Mouse (Mus musculus) stomach, embryonic 14.5 days (tissue): ENCODE data around the gene Agl. TPM values are rescaled to one million over a fixed set of nuclear protein-coding genes. Genes with fewer than 3 reads are reported as not detected.
"Not testable (repeated sequence)": the region's sequence is repeated elsewhere in the genome, so short reads cannot be mapped to it uniquely, and the experiment has no call there.

ENCODE experiments used
- ATAC-seq: fragments of 200-750 bp; cut with Nextera tagmentation; 2 replicates; pipeline ENCODE4 v1.8.0; 2017; ENCODE audit warnings: low read depth, moderate TSS enrichment; ENCODE audit not compliant: insufficient number of reproducible peaks, insufficient read depth, low FRiP score
- H3K27ac ChIP-seq: fragments of 300-500 bp; sonication (generic); 2 replicates; pipeline ENCODE4 v1.5.1; 2014; ENCODE audit warnings: mild to moderate bottlenecking, low read length, moderate library complexity, mixed read lengths
- H3K27me3 ChIP-seq: fragments of 300-500 bp; sonication (generic); 2 replicates; pipeline ENCODE4 v1.6.1; 2014; ENCODE audit warnings: low read length, control low read depth, mixed read lengths; ENCODE audit not compliant: control insufficient read depth, insufficient read depth
- H3K36me3 ChIP-seq: fragments of 300-500 bp; sonication (generic); 2 replicates; pipeline ENCODE4 v1.6.1; 2014; ENCODE audit warnings: mild to moderate bottlenecking, control low read depth, low read length, moderate library complexity, mixed read lengths; ENCODE audit not compliant: control insufficient read depth, insufficient read depth
- H3K4me1 ChIP-seq: fragments of 300-500 bp; sonication (generic); 2 replicates; pipeline ENCODE4 v1.6.1; 2014; ENCODE audit warnings: low read length, control low read depth, mixed read lengths; ENCODE audit not compliant: control insufficient read depth, insufficient read depth
- H3K4me2 ChIP-seq: fragments of 300-500 bp; sonication (generic); replicated peaks from 2 replicates; pipeline ENCODE4 v1.6.1; 2014; ENCODE audit warnings: low read depth, low read length, control low read depth
- H3K4me3 ChIP-seq: fragments of 300-500 bp; sonication (generic); 2 replicates; pipeline ENCODE4 v1.5.1; 2014; ENCODE audit warnings: low read depth, low read length, control low read depth
- H3K9ac ChIP-seq: fragments of 300-500 bp; sonication (generic); replicated peaks from 2 replicates; pipeline ENCODE4 v1.6.1; 2014; ENCODE audit warnings: low read depth, mild to moderate bottlenecking, control low read depth, low read length, moderate library complexity, mixed read lengths
- H3K9me3 ChIP-seq: fragments of 300-500 bp; sonication (generic); 2 replicates; pipeline ENCODE4 v1.6.1; 2016; ENCODE audit warnings: low read depth, low read length, control low read depth; ENCODE audit not compliant: control insufficient read depth
- WGBS: fragments of 180-500 bp; shearing (Covaris S2); extraction: QIAGEN DNeasy Blood & Tissue Kit; methylation state at CpG from one replicate; pipeline ENCODE4 v1.1.7; 2014; 5-methylcytosine and 5-hydroxymethylcytosine counted together
- polyA plus RNA-seq: library from polyadenylated mRNA; unstranded; fragments of >200 nt; fragmentation: Nextera tagmentation; extraction: Ambion mirVana; gene quantifications from 2 replicates; pipeline ENCODE4 v1.2.1, GENCODE M21; 2014

The Agl gene
- polyA plus RNA-seq, 1 experiment from 2014 or later = 18.8 TPM

DNA sequence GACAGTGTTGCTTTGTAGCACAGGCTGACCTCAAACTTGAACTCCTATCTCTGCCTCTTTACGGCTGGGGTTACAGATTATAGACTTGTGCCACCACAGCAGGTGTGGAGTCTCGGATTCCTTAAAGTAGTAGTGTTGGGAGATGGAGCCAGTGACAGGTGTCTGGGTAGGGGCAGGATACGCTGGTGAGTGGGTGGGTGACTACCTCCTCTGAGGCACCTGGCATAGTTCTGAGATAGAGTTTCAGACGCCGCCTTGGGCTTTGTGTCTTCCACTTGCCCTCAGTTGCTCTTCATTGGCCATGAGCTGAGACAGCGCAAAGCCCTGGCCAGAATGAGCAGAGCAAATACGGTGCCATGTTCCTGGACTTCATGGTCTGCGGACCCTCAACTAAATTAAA is 22.1 kb downstream of the Agl start:
- H3K9me3 ChIP-seq = no peaks in the 10 kb centered on the region
- no peak for ATAC-seq
- peaks cover 38% of the 10 kb centered on the region for H3K36me3 ChIP-seq
- no peak overlapping the region for H3K4me3 ChIP-seq
- no peaks in the 10 kb centered on the region for H3K4me1 ChIP-seq
- H3K4me2 ChIP-seq = no peak overlapping the region
- 92% methylated on average over 8 of the region's 8 CpGs for WGBS
- no peaks in the 10 kb centered on the region for H3K27me3 ChIP-seq
- H3K27ac ChIP-seq = no peak overlapping the region
- H3K9ac ChIP-seq = no peak overlapping the region

DNA sequence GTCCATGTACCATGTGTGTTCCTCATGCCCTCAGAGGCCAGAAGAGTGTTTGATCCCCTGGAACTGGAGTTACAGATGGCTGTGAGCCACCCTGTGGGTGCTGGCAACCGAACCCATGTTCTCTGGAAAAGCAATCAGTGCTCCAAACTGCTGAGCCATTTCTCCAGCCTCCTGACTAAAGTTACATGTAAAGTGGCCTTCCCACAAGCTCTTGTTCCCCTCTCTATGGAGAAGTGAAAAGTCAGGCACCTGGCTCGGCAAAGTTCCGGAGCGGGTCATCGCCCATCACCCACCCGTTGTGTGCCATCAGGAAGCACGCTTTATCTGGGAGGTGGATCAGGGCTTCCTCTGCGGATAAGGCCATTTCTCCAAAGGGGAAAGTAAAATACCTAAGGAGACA is 23.2 kb downstream of the Agl start:
- H3K9ac ChIP-seq = no peak overlapping the region
- H3K27me3 ChIP-seq = no peaks in the 10 kb centered on the region
- H3K4me3 ChIP-seq = no peak overlapping the region
- no peaks in the 10 kb centered on the region for H3K9me3 ChIP-seq
- WGBS = 92% methylated on average over 8 of the region's 8 CpGs
- ATAC-seq = no peak
- H3K4me1 ChIP-seq = no peaks in the 10 kb centered on the region
- H3K36me3 ChIP-seq = peaks cover 37% of the 10 kb centered on the region
- H3K27ac ChIP-seq = no peak overlapping the region
- no peak overlapping the region for H3K4me2 ChIP-seq

DNA sequence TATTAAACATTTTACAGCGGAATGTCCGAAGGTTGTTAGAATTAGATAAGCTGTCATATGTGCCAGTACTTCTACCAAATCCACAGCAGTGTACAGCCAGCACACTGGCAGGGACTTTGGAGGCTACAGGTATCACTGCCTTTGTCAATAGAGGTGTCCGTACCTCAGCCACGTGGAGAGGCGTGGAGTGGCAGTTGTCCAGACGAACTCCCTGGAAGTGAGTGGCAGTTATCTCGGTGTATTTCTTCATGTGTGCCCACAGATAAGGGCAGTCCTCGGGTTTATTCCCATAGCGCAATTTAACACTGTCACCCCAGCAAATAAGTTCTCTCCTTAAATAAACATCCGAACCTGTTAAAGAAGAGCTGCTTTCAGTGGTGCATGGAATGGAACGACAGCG is 23.7 kb downstream of the Agl start:
- H3K36me3 ChIP-seq = peaks cover 37% of the 10 kb centered on the region
- no peak overlapping the region for H3K4me3 ChIP-seq
- no peak overlapping the region for H3K27ac ChIP-seq
- H3K9ac ChIP-seq = no peak overlapping the region
- no peaks in the 10 kb centered on the region for H3K9me3 ChIP-seq
- H3K4me1 ChIP-seq = no peaks in the 10 kb centered on the region
- WGBS = 69% methylated on average over 12 of the region's 12 CpGs
- no peak overlapping the region for H3K4me2 ChIP-seq
- H3K27me3 ChIP-seq = no peaks in the 10 kb centered on the region
- ATAC-seq = no peak

DNA sequence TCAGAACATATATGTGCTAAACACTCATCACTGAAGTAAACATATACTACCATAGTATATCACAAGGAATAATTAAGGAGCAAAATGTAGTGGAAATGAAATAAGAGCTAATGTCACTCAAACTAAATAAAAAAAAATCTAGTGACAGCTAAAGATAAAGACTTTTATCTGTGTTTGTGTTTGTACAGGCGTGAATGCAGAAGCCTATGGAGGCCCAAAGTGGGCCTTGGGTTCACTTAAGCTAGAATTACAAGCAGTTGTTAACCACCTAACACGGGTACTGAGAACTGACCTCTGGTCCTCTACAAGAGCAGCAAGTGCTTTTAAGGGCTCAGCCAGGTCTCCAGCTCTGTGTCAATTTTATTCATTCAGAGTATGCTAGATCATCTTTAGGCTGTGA is 31.0 kb downstream of the Agl start:
- Histone ChIP-seq H3K9ac (no peak overlapping the region), H3K27me3 (no peaks in the 10 kb centered on the region), H3K4me3 (no peak overlapping the region), H3K36me3 (peaks cover 32% of the 10 kb centered on the region), H3K9me3 (no peaks in the 10 kb centered on the region), H3K4me1 (no peaks in the 10 kb centered on the region), H3K27ac (no peak overlapping the region), H3K4me2 (no peak overlapping the region)
- WGBS = 71% methylated on average over 2 of the region's 2 CpGs
- ATAC-seq = no peak

GRCm38 (mm10) chr3:116773836-116774235 is 34.1 kb downstream of the Agl start:
- Histone ChIP-seq H3K36me3 (peaks cover 36% of the 10 kb centered on the region), H3K9ac (no peak overlapping the region), H3K27me3 (no peaks in the 10 kb centered on the region), H3K27ac (no peak overlapping the region), H3K4me2 (no peak overlapping the region), H3K4me1 (no peaks in the 10 kb centered on the region), H3K9me3 (no peaks in the 10 kb centered on the region), H3K4me3 (no peak overlapping the region)
- WGBS = 86% methylated on average over 12 of the region's 12 CpGs
- 0 out of 2 replicates have a peak, but pooled peaks have one; percentile 14 for ATAC-seq

DNA sequence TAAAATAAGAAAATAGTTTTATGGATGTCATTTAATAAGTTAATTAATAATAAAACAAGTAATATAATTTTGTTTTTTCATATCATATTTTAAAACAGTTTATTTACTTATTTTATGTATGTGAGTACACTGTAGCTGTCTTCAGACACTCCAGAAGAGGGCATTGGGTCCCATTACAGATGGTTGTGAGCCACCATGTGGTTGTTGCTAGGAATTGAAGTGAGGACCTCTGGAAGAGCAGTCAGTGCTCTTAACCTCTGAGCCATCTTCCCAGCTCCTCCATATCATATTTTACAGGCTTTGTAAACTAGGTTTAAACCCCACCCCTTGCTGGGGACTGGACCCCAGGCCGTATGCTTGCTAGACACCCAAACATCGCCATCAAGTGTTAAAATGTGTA is 36.4 kb downstream of the Agl start:
- no peaks in the 10 kb centered on the region for H3K9me3 ChIP-seq
- no peaks in the 10 kb centered on the region for H3K4me1 ChIP-seq
- no peak overlapping the region for H3K4me3 ChIP-seq
- no peak for ATAC-seq
- no peaks in the 10 kb centered on the region for H3K27me3 ChIP-seq
- WGBS = 80% methylated on average over 2 of the region's 2 CpGs
- H3K9ac ChIP-seq = no peak overlapping the region
- no peak overlapping the region for H3K4me2 ChIP-seq
- peaks cover 38% of the 10 kb centered on the region for H3K36me3 ChIP-seq
- H3K27ac ChIP-seq = no peak overlapping the region

GRCm38 (mm10) chr3:116766963-116767362 is 41.0 kb downstream of the Agl start:
- 89% methylated on average over 7 of the region's 7 CpGs for WGBS
- ATAC-seq, H3K9me3 ChIP-seq, H3K9ac ChIP-seq, H3K4me3 ChIP-seq, H3K4me1 ChIP-seq, H3K27me3 ChIP-seq, H3K27ac ChIP-seq, H3K4me2 ChIP-seq: not testable (repeated sequence)
- H3K36me3 ChIP-seq = peaks cover 25% of the 10 kb centered on the region

DNA sequence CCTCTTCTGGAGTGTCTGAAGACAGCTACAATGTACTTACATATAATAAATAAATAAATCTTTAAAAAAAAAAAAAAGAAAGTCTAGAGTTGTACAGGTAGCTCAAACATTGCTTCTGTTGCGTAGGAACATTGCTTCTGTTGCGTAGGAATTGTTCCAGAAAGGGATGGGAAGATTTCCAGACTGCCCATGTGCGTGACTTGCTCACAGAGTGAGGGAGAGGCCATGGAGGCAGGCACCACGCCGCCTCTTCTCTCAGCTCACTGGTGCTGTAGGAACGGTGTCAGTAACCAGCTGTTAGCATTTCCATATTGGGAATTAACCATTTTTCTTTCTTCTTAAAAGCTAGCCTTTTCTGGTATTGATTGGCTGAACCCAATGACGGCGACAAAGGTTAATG is 55.1 kb downstream of the Agl start:
- peaks cover 21% of the 10 kb centered on the region for H3K36me3 ChIP-seq
- H3K9me3 ChIP-seq = no peaks in the 10 kb centered on the region
- H3K27ac ChIP-seq = no peak overlapping the region
- no peaks in the 10 kb centered on the region for H3K4me1 ChIP-seq
- no peak overlapping the region for H3K9ac ChIP-seq
- H3K4me2 ChIP-seq = no peak overlapping the region
- WGBS = 88% methylated on average over 8 of the region's 8 CpGs
- H3K27me3 ChIP-seq = no peaks in the 10 kb centered on the region
- ATAC-seq = no peak
- H3K4me3 ChIP-seq = no peak overlapping the region

DNA sequence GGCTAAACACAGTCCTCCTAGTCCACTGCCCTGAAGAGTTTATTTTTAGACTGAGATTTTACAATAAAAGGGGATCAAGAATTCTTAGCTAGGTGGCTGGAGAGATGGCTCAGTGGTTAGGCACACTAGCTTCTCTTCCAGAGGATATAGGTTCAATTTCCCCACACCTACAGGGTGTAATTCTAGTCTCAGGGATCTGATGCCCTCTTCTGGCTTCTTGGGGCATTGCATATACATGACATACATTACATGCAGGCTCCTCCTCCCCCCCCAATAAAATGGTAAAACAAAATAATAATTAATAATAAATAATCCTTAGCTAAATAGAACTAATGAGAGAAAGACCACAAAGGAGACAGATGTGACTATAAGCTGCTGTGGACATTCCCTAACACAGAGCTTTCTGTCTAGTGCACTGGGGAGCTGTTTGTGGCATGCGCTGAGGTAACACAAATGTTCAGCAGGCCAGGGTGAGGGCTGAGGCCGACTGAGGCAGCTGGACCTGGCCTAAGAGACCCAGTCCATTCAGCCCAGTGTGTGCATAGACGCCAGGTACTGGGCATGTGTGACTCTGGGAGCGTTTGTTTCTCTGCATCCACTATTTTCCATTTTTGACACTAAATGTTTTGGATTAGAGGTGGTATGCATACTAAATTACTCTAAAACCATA is 56.6 kb downstream of the Agl start:
- ATAC-seq = 0 out of 2 replicates have a peak, but pooled peaks have one; percentile 63
- H3K9ac ChIP-seq = no peak overlapping the region
- 87% methylated on average over 4 of the region's 4 CpGs for WGBS
- H3K4me1 ChIP-seq = no peaks in the 10 kb centered on the region
- H3K36me3 ChIP-seq = peaks cover 10% of the 10 kb centered on the region; the same call in 1 of the 2 replicates
- no peak overlapping the region for H3K4me2 ChIP-seq
- no peaks in the 10 kb centered on the region for H3K9me3 ChIP-seq
- H3K27ac ChIP-seq = no peak overlapping the region
- H3K4me3 ChIP-seq = no peak overlapping the region
- no peaks in the 10 kb centered on the region for H3K27me3 ChIP-seq
